Mouse (Mus musculus): ENCODE data around the gene Lif. TPM values are rescaled to one million over a fixed set of nuclear protein-coding genes. Genes with fewer than 3 reads are reported as not detected.

Gene Lif
- polyA plus RNA-seq, 1 experiment, result not detected

GRCm38 (mm10) chr11:4239691-4240090, 17.7 kb upstream of the Lif start:
- TF ChIP-seq CTCF (IDR thresholded peaks at IDR 0.05; ENCODE audit: low read depth, low read length) (no peak), POLR2A (IDR thresholded peaks at IDR 0.05; ENCODE audit: borderline replicate concordance, low read depth, low read length) (no peak)
- no peak overlapping the region for H3K4me3 ChIP-seq (ENCODE audit: insufficient read depth, low read length)
- peaks cover 35% of the 10 kb centered on the region for H3K4me1 ChIP-seq (ENCODE audit: control insufficient read depth, insufficient read depth, low read length)
- peak overlapping the region; percentile 38; the same call in 1 of the 2 replicates for H3K27ac ChIP-seq (ENCODE audit: insufficient read depth, low read depth, low read length)

DNA sequence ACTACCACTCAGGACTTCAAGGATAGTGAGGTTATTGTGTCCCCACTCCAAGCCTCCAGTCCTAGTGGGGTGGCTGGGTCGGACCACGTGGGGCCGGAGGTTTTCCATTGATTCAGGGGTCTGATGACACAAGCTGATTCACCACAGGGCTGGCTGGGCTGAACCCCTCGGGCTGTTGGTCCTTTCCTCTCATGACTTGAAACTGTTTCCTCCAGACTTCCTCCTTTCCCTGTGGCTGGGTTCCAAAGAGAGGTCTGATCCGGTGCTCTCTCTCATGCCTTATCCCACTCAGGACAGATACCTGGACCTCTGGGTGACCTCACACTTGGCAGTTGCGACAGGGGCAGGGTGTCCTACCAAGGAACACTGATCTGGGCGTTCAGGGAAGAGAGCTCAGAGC, 17.2 kb upstream of the Lif start:
- Histone ChIP-seq H3K4me1 (ENCODE audit: control insufficient read depth, insufficient read depth, low read length) (peaks cover 33% of the 10 kb centered on the region), H3K4me3 (ENCODE audit: insufficient read depth, low read length) (no peak overlapping the region), H3K27ac (ENCODE audit: insufficient read depth, low read depth, low read length) (peak overlapping the region; percentile 38)
- no peak for TF ChIP-seq POLR2A (IDR thresholded peaks at IDR 0.05; ENCODE audit: borderline replicate concordance, low read depth, low read length)
- no peak for TF ChIP-seq CTCF (IDR thresholded peaks at IDR 0.05; ENCODE audit: low read depth, low read length)

GRCm38 (mm10) chr11:4241180-4241579, 16.2 kb upstream of the Lif start:
- Histone ChIP-seq H3K27ac (ENCODE audit: insufficient read depth, low read depth, low read length) (no peak overlapping the region), H3K4me1 (ENCODE audit: control insufficient read depth, insufficient read depth, low read length) (peaks cover 25% of the 10 kb centered on the region), H3K4me3 (ENCODE audit: insufficient read depth, low read length) (no peak overlapping the region)
- TF ChIP-seq CTCF (IDR thresholded peaks at IDR 0.05; ENCODE audit: low read depth, low read length), result no peak
- no peak for TF ChIP-seq POLR2A (IDR thresholded peaks at IDR 0.05; ENCODE audit: borderline replicate concordance, low read depth, low read length)

- TF ChIP-seq POLR2A (IDR thresholded peaks at IDR 0.05; ENCODE audit: borderline replicate concordance, low read depth, low read length) (no peak), CTCF (IDR thresholded peaks at IDR 0.05; ENCODE audit: low read depth, low read length) (no peak)
- peaks cover 3% of the 10 kb centered on the region; the same call in 1 of the 2 replicates for H3K4me1 ChIP-seq (ENCODE audit: control insufficient read depth, insufficient read depth, low read length)
- no peak overlapping the region for H3K27ac ChIP-seq (ENCODE audit: insufficient read depth, low read depth, low read length)
- no peak overlapping the region for H3K4me3 ChIP-seq (ENCODE audit: insufficient read depth, low read length)
These were observed 11.2 kb upstream of the Lif start for GRCm38 (mm10) chr11:4246126-4246525.

- Histone ChIP-seq H3K4me1 (ENCODE audit: control insufficient read depth, insufficient read depth, low read length) (no peaks in the 10 kb centered on the region), H3K27ac (ENCODE audit: insufficient read depth, low read depth, low read length) (no peak overlapping the region), H3K4me3 (ENCODE audit: insufficient read depth, low read length) (no peak overlapping the region)
- TF ChIP-seq CTCF (IDR thresholded peaks at IDR 0.05; ENCODE audit: low read depth, low read length) (no peak), POLR2A (IDR thresholded peaks at IDR 0.05; ENCODE audit: borderline replicate concordance, low read depth, low read length) (no peak)
These were observed 10.7 kb upstream of the Lif start for GRCm38 (mm10) chr11:4246623-4247022.

DNA sequence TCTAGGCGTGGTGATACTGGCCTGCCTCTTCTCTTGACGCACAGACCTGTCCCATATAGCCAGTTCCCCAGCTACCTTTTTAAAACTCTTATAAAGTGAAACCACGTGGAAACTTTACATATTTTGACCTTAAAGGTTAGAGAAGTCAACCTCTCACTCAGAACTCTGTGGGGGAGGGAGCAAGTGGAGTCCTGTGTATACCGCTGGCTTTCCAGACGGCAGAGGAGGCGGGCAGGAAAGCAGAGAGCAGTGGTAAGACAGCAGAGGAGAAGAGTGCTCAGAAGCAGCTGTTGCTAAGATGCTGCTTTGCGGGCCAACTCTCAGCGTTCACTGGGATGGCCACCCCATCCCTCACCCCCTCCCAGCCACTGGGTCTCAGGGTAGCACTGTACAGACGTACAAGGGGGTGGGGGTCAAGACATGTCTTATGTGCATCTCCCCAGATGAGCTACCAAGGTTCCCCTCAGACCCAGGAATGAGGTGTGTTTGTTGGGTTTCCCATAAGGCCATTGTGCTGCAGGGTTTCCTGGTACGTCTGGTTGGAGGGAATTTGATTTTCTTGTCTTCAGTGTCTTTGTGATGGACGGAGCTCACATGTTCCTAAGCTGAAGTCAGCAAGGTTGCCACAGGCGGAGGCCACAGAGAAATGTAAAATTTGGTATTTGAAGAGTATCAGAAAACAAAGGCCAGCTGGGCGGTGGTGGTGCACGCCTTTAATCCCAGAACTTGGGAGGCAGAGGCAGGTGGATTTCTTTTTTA, 10.0 kb upstream of the Lif start:
- H3K4me3 ChIP-seq (ENCODE audit: insufficient read depth, low read length), result no peak overlapping the region
- TF ChIP-seq POLR2A (IDR thresholded peaks at IDR 0.05; ENCODE audit: borderline replicate concordance, low read depth, low read length) (no peak), CTCF (IDR thresholded peaks at IDR 0.05; ENCODE audit: low read depth, low read length) (no peak)
- no peaks in the 10 kb centered on the region for H3K4me1 ChIP-seq (ENCODE audit: control insufficient read depth, insufficient read depth, low read length)
- no peak overlapping the region for H3K27ac ChIP-seq (ENCODE audit: insufficient read depth, low read depth, low read length)

- Histone ChIP-seq H3K4me1 (ENCODE audit: control insufficient read depth, insufficient read depth, low read length) (no peaks in the 10 kb centered on the region), H3K27ac (ENCODE audit: insufficient read depth, low read depth, low read length) (no peak overlapping the region), H3K4me3 (ENCODE audit: insufficient read depth, low read length) (no peak overlapping the region)
- TF ChIP-seq CTCF (IDR thresholded peaks at IDR 0.05; ENCODE audit: low read depth, low read length) (no peak), POLR2A (IDR thresholded peaks at IDR 0.05; ENCODE audit: borderline replicate concordance, low read depth, low read length) (no peak)
These were observed 8.2 kb upstream of the Lif start for GRCm38 (mm10) chr11:4249151-4249550.

DNA sequence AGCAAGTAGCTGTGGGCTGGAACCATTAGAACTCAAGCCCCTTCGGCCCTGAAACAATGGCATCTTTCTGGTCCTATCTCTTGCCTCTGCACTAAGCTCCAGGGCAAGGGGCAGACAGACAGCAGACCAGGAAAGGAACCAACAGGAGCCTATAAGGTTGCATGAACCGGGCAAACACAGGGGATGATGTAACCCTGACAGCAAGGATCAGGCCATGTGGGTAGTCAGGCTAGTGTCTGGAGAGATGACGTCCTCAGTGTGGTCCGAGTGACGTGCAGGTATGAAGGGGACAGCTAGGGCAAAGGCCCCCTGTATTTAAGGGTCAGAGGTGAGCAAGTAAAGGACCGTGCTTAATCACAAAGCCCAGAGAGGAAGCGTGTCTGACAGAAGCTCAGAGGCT, 7.1 kb upstream of the Lif start:
- TF ChIP-seq CTCF (IDR thresholded peaks at IDR 0.05; ENCODE audit: low read depth, low read length), result no peak
- TF ChIP-seq POLR2A (IDR thresholded peaks at IDR 0.05; ENCODE audit: borderline replicate concordance, low read depth, low read length), result no peak
- no peaks in the 10 kb centered on the region for H3K4me1 ChIP-seq (ENCODE audit: control insufficient read depth, insufficient read depth, low read length)
- no peak overlapping the region for H3K4me3 ChIP-seq (ENCODE audit: insufficient read depth, low read length)
- no peak overlapping the region for H3K27ac ChIP-seq (ENCODE audit: insufficient read depth, low read depth, low read length)

DNA sequence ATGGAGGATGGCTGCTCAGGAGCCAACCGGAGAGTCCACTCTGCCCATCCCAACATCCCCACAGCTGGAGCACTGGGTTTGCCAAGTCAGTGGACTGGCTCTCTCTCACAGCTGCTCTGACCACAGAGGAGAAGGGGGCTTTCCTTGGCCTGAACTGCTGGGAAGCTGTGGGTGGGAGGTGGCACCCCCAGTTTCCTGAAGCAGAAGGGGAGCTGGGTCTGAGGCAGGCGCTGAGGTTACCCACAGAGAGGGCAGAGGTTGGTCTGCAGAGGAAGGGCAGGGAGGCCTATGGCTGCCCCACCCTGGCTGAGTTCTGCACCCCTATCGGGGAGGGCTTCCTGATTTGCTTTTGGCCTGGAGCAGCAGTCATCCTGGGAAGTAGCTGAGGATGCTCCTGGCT, 6.0 kb upstream of the Lif start:
- H3K4me3 ChIP-seq (ENCODE audit: insufficient read depth, low read length), result no peak overlapping the region

DNA sequence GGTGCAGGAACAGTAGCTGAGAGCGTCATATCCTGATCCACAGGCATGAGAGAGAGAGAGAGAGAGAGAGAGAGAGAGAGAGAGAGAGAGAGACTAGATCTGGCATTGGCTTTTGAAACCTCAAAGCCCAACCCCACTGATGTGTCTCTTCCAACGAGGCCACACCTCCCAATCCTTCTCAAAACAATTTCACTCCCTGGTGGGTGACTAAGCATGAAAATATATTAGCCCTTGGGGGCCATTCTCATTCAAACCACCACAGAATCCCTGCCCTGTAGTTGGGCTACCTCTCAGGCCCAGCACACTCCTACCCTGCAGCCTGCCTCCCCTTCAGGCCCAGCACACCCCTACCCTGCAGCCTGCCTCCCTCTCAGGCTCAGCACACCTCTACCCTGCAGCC, 4.5 kb upstream of the Lif start:
- TF ChIP-seq CTCF (IDR thresholded peaks at IDR 0.05; ENCODE audit: low read depth, low read length), result no peak
- no peak for TF ChIP-seq POLR2A (IDR thresholded peaks at IDR 0.05; ENCODE audit: borderline replicate concordance, low read depth, low read length)
- no peak overlapping the region for H3K4me3 ChIP-seq (ENCODE audit: insufficient read depth, low read length)
- H3K4me1 ChIP-seq (ENCODE audit: control insufficient read depth, insufficient read depth, low read length), result no peaks in the 10 kb centered on the region

More for the DNA sequence above, 6.0 kb upstream of the Lif start:
- TF ChIP-seq POLR2A (IDR thresholded peaks at IDR 0.05; ENCODE audit: borderline replicate concordance, low read depth, low read length) (no peak), CTCF (IDR thresholded peaks at IDR 0.05; ENCODE audit: low read depth, low read length) (no peak)
- Histone ChIP-seq H3K4me1 (ENCODE audit: control insufficient read depth, insufficient read depth, low read length) (no peaks in the 10 kb centered on the region), H3K27ac (ENCODE audit: insufficient read depth, low read depth, low read length) (no peak overlapping the region)

More for the DNA sequence above, 4.5 kb upstream of the Lif start:
- H3K27ac ChIP-seq (ENCODE audit: insufficient read depth, low read depth, low read length), result no peak overlapping the region

Data from bone marrow macrophage, adult 2 months (primary cell).